Mouse (Mus musculus): ENCODE measurements around the gene Fkbp4. TPM values are rescaled to one million over a fixed set of nuclear protein-coding genes. Genes with fewer than 3 reads are reported as not detected.
"Not testable (repeated sequence)": the region's sequence is repeated elsewhere in the genome, so short reads cannot be mapped to it uniquely, and the experiment has no call there.

The Fkbp4 gene
- polyA plus RNA-seq, 1 experiment = 185 TPM

DNA sequence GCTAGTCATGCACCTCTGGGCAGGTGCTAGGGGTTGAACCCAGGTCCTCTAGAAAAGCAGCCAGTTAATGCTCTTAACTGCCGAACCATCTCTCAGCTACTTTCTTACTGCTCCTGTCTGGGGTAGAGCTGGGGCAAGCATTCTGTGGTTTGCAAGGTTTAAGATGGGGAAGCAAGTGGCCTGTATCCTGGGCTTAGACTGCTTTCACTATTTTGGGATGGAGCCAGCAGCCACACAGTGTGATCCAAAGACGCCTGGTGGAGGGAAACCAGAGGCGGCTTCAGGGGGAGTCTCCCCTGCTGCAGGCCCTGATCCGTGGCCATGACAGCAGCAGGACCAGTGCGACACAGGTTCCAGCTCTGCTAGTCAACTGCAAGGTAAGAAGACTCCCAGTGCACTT lies 33.8 kb downstream of the Fkbp4 start:
- no peak overlapping the region for H3K4me3 ChIP-seq (replicated peaks)
- peaks cover 28% of the 10 kb centered on the region for H3K36me3 ChIP-seq (replicated peaks; ENCODE audit: low read length)
- no peak for TF ChIP-seq FLI1 (IDR thresholded peaks at IDR 0.05; ENCODE audit: low read length)
- TF ChIP-seq GATA1 (IDR thresholded peaks at IDR 0.05; ENCODE audit: borderline replicate concordance, low read length) = no peak
- no peaks in the 10 kb centered on the region for H3K9me3 ChIP-seq
- H3K4me1 ChIP-seq = no peaks in the 10 kb centered on the region; the same call in 1 of the 2 replicates
- peaks cover 14% of the 10 kb centered on the region for H3K27me3 ChIP-seq (replicated peaks)

DNA sequence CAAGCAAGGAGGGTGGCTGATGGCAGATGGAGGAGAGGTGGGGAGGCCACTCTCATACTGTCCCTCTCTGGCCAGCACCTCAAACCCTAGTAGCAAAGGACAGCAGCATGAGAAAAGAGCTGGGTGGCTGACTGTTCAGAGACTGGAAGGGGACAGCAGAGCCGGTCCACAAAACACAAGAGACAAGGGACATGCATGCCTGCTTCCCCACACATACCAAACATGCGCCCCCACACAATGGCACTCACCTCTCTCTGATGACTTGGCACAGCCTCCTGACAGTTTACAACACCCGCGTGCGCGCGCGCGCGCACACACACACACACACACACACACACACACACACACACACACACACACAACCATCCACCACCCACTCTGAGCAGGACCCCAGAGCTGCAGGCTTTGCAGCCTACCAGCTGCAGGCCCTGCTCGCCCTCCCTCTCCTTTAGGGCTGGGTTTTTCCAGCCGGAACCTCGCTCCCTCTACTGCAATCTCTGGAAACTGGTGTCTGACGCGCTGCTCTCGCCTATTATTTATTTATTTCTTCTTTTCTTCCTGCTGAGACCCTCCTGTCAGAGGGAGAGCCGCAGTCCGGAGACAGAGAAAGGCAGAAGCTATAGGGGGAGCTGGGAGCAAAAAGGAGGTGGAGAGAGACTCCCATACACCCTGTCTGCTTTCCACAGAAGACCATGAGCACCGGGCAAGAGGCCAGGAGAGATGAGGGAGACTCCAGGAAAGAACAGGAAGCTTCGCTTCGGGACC lies 38.9 kb downstream of the Fkbp4 start:
- no peaks in the 10 kb centered on the region for H3K36me3 ChIP-seq (replicated peaks; ENCODE audit: low read length)
- no peaks in the 10 kb centered on the region for H3K9me3 ChIP-seq
- no peak overlapping the region for H3K4me3 ChIP-seq (replicated peaks)
- no peak for TF ChIP-seq GATA1 (IDR thresholded peaks at IDR 0.05; ENCODE audit: borderline replicate concordance, low read length)
- no peak for TF ChIP-seq FLI1 (IDR thresholded peaks at IDR 0.05; ENCODE audit: low read length)
- H3K27me3 ChIP-seq (replicated peaks) = peaks cover 34% of the 10 kb centered on the region
- no peaks in the 10 kb centered on the region for H3K4me1 ChIP-seq

DNA sequence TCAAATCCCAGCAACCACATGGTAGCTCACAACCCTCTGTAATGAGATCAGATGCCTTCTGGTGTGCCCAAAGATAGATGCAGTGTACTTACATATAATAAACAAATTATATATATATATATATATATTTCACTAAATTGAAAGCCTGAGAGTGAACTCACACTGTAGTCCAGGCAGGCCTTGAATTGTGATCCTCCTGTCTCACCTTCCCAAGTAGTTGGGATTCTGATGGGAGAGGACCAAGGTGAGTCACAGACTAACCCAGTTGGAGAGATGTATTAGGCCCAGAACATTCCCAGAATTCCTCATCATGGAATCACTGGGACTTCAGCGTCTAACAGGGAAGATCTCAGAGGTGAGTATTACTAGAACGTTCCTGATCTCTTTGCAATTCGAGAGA lies 39.5 kb downstream of the Fkbp4 start, which contains the start of gene Nrip2:
Gene Nrip2 (plus strand): TSS at position 301 of the 400 bp plus-strand sequence.
- Histone ChIP-seq H3K27me3 (replicated peaks) (peaks cover 38% of the 10 kb centered on the region), H3K4me1 (no peaks in the 10 kb centered on the region), H3K36me3 (replicated peaks; ENCODE audit: low read length) (no peaks in the 10 kb centered on the region), H3K9me3 (no peaks in the 10 kb centered on the region), H3K4me3 (replicated peaks) (no peak within 1 kb of the TSS)
- TF ChIP-seq FLI1 (IDR thresholded peaks at IDR 0.05; ENCODE audit: low read length) (no peak), GATA1 (IDR thresholded peaks at IDR 0.05; ENCODE audit: borderline replicate concordance, low read length) (no peak)

DNA sequence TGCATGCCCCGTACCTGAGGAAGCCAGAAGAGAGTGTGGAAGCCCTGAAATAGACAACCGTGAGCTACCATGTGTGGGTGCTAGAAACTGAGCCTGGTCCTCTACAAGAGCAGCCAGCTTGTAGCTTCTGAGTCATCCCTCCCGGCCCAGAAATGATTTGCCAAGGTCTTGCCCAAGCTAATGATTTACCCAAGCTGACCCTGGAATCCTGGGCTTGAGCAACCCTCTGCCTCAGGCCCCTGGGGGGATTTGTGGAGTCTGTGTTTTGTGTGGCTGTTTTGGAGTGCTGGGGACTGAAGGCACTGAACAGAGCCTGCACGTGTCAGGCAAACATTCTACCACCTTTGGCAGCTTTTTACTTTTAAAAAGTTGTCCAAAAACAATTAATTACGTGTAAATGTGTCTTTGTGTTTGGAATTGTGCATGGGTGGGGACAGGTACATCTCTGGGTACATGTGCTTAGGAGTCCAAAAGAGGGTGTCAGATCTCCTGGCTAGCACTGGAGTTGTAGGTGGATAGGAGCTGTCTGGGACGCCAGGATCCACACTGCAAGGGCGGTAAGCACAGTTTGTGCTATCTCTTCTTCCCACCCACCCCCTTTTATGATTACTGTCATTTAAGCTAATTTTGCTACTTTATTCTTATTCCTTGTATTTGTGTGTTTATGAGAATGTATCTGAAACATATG lies 40.8 kb downstream of the Fkbp4 start:
- no peaks in the 10 kb centered on the region for H3K9me3 ChIP-seq
- no peak overlapping the region for H3K4me3 ChIP-seq (replicated peaks)
- peaks cover 42% of the 10 kb centered on the region for H3K27me3 ChIP-seq (replicated peaks)
- H3K36me3 ChIP-seq (replicated peaks; ENCODE audit: low read length) = no peaks in the 10 kb centered on the region
- TF ChIP-seq GATA1 (IDR thresholded peaks at IDR 0.05; ENCODE audit: borderline replicate concordance, low read length) (no peak), FLI1 (IDR thresholded peaks at IDR 0.05; ENCODE audit: low read length) (no peak)
- H3K4me1 ChIP-seq = no peaks in the 10 kb centered on the region

DNA sequence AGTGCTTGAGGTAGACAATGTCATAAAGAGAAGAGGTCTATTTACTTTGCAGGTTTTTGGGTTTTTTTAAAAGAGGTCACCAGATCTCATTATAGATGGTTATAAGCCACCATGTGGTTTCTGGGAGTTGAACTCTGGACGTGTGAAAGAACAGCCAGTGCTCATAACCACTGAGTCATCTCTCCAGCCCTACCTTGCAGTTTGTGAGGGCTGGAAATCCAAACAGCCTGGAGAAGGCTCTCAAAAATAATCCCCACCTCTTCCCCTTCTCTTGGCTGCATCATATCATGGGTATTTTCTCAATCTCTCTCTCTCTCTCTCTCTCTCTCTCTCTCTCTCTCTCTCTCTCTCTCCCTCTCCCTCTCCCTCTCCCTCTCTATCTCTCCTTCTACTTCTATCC lies 47.8 kb downstream of the Fkbp4 start:
- Histone ChIP-seq H3K9me3 (no peaks in the 10 kb centered on the region), H3K27me3 (replicated peaks) (peaks cover 28% of the 10 kb centered on the region), H3K4me3 (replicated peaks) (no peak overlapping the region), H3K36me3 (replicated peaks; ENCODE audit: low read length) (no peaks in the 10 kb centered on the region), H3K4me1 (no peaks in the 10 kb centered on the region)
- no peak for TF ChIP-seq GATA1 (IDR thresholded peaks at IDR 0.05; ENCODE audit: borderline replicate concordance, low read length)
- TF ChIP-seq FLI1 (IDR thresholded peaks at IDR 0.05; ENCODE audit: low read length) = no peak

DNA sequence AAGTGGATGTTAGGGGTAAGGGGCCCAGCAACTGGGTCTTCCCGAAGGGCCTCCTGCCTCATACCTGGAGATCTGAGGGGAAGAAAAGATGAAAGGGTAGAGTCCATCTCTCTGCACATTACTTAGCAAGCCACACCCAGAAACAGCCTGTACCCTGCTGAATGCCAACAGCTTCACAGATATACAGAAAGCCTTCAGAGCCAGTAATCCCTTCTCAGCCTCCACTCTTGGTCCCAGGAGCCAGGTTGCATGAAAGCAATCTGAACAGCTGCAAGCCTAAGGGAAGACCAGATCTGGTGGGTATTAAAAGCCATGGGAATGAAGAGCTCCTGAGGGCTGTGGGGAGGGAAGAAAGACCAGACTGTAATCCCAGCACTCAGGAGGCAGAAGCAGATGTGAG lies 49.3 kb downstream of the Fkbp4 start:
- Histone ChIP-seq H3K4me3 (replicated peaks) (no peak overlapping the region), H3K4me1 (no peaks in the 10 kb centered on the region), H3K36me3 (replicated peaks; ENCODE audit: low read length) (no peaks in the 10 kb centered on the region), H3K9me3 (no peaks in the 10 kb centered on the region), H3K27me3 (replicated peaks) (peaks cover 32% of the 10 kb centered on the region)
- TF ChIP-seq FLI1 (IDR thresholded peaks at IDR 0.05; ENCODE audit: low read length) = no peak
- TF ChIP-seq GATA1 (IDR thresholded peaks at IDR 0.05; ENCODE audit: borderline replicate concordance, low read length) = no peak

DNA sequence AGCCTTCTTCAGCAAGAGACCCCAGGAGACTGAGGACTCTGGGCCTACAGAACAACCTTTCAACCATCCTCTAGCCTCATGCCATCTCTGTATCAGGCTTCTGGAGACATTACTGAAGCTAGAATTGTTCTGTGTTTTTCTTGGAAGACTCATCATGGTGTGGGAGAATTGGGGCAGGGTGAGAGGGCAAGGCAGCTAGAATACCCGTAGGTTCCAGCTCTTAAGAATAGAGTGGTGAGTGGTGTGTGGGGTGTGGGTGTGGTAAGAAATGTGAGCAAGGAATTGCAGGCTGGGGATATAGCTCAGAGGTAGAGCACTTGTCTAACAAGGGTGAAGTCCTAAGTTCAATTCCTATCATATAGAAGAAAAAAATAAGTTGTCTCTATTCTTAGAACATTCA lies 53.5 kb downstream of the Fkbp4 start:
- H3K4me3 ChIP-seq (replicated peaks) = no peak overlapping the region
- H3K36me3 ChIP-seq (replicated peaks; ENCODE audit: low read length) = no peaks in the 10 kb centered on the region
- no peak for TF ChIP-seq FLI1 (IDR thresholded peaks at IDR 0.05; ENCODE audit: low read length)
- TF ChIP-seq GATA1 (IDR thresholded peaks at IDR 0.05; ENCODE audit: borderline replicate concordance, low read length) = no peak

DNA sequence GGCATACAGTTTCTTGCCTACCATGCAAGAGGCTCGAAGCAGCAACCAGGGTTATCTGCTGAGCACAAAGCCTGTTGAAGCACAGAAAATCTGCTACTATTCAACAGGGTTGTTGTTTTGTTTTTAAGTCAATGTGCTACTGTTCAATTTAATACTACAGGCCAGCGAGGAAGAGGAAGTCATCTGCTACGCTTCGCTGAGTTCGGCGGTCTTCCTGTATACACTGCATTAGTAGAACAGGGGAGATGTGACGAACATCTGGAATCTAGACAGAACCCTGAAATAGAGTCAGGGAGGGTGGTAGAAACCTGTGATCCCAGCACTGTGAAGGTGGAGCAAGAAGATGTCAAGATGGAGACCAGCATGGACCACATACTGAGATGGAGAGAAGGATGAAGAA lies 54.7 kb downstream of the Fkbp4 start:
- Histone ChIP-seq H3K27me3 (replicated peaks) (peaks cover 42% of the 10 kb centered on the region), H3K36me3 (replicated peaks; ENCODE audit: low read length) (no peaks in the 10 kb centered on the region), H3K4me3 (replicated peaks) (no peak overlapping the region), H3K4me1 (peaks cover 14% of the 10 kb centered on the region), H3K9me3 (no peaks in the 10 kb centered on the region)
- no peak for TF ChIP-seq FLI1 (IDR thresholded peaks at IDR 0.05; ENCODE audit: low read length)
- TF ChIP-seq GATA1 (IDR thresholded peaks at IDR 0.05; ENCODE audit: borderline replicate concordance, low read length) = no peak

More for the DNA sequence above, 53.5 kb downstream of the Fkbp4 start:
- Histone ChIP-seq H3K27me3 (replicated peaks) (peaks cover 44% of the 10 kb centered on the region), H3K9me3 (no peaks in the 10 kb centered on the region), H3K4me1 (peaks cover 7% of the 10 kb centered on the region)

DNA sequence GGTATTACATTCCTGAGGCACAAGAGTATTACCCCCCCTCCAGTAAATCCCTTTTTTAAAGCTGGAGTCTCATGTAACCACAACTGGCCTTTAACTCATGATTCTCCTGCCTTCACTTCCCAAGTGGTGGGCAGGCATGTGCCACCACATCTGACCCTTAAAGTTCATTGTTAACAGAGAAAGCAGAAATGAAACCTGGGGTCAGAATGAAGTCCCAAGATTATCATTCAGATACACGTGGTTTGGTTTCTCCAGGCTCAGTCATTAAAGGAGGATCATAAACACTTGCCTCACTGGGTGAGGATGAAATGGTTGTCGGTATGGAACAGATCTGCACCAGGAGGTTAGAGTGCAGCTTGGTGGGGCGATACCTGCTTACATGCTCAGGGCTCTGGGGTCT lies 57.2 kb downstream of the Fkbp4 start:
- H3K36me3 ChIP-seq (replicated peaks; ENCODE audit: low read length) = peaks cover 6% of the 10 kb centered on the region
- TF ChIP-seq FLI1 (IDR thresholded peaks at IDR 0.05; ENCODE audit: low read length) (no peak), GATA1 (IDR thresholded peaks at IDR 0.05; ENCODE audit: borderline replicate concordance, low read length) (no peak)

DNA sequence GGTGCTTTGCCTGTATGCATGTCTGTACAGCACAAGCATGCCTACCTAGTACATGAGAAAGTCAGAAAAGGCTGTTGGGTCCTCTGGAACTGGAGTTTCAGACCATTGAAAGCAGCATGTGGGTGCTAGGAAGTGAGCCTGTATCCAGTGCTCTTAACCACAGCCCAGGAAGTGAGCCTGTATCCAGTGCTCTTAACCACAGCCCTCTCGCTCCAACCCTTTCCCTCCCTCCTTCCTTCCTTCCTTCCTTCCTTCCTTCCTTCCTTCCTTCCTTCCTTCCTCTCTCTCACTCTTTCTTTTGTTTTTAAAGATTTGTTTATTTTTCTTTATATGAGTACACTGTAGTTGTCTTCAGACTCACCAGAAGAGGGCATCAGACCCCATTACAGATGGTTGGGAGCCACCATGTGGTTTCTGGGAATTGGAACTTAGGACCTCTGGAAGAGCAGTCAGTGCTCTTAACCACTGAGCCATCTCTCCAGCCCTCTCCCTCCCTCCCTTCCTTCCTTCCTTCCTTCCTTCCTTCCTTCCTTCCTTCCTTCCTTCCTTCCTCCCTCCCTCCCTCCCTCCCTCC lies 57.8 kb downstream of the Fkbp4 start:
- Histone ChIP-seq H3K27me3 (replicated peaks) (peaks cover 32% of the 10 kb centered on the region), H3K4me1 (peaks cover 14% of the 10 kb centered on the region)
- not testable (repeated sequence) for H3K4me3 ChIP-seq (replicated peaks)

More for the DNA sequence above, 57.2 kb downstream of the Fkbp4 start:
- H3K4me3 ChIP-seq (replicated peaks) = no peak overlapping the region
- peaks cover 36% of the 10 kb centered on the region for H3K27me3 ChIP-seq (replicated peaks)
- peaks cover 14% of the 10 kb centered on the region for H3K4me1 ChIP-seq
- H3K9me3 ChIP-seq = no peaks in the 10 kb centered on the region

More for the DNA sequence above, 57.8 kb downstream of the Fkbp4 start:
- H3K36me3 ChIP-seq (replicated peaks; ENCODE audit: low read length); H3K9me3 ChIP-seq: not testable (repeated sequence)

Other genes with a start within 250 kb of the Fkbp4 start
- 0.16 TPM in 1 of 2 replicates, not detected in the other for gene Tead4, start 137.9 kb downstream of the Fkbp4 start, polyA plus RNA-seq (2012; ENCODE audit: insufficient read depth, low replicate concordance)
- 2.8 TPM in 1 of 2 replicates, not detected in the other for gene Tulp3, start 82.8 kb downstream of the Fkbp4 start, polyA plus RNA-seq (2012; ENCODE audit: insufficient read depth, low replicate concordance)
- gene Rhno1, start 75.8 kb downstream of the Fkbp4 start, polyA plus RNA-seq (2012; ENCODE audit: insufficient read depth, low replicate concordance) = 24.9 and 30.5 TPM in 2 replicates
- gene Foxm1, start 75.7 kb downstream of the Fkbp4 start, polyA plus RNA-seq (2012; ENCODE audit: insufficient read depth, low replicate concordance) = 14.7 and 19.2 TPM in 2 replicates
- 0.18 TPM in 1 of 2 replicates, not detected in the other for gene Tex52, start 63.2 kb downstream of the Fkbp4 start, polyA plus RNA-seq (2012; ENCODE audit: insufficient read depth, low replicate concordance)
- gene Gm44596, start 63.2 kb downstream of the Fkbp4 start, polyA plus RNA-seq (2012; ENCODE audit: insufficient read depth, low replicate concordance) = not detected in 2 replicates
- not detected in 2 replicates for gene Nrip2, start 39.4 kb downstream of the Fkbp4 start, polyA plus RNA-seq (2012; ENCODE audit: insufficient read depth, low replicate concordance)
- gene Itfg2, start 13.7 kb downstream of the Fkbp4 start, polyA plus RNA-seq (2012; ENCODE audit: insufficient read depth, low replicate concordance) = 10.0 and 20.3 TPM in 2 replicates
- not detected in 2 replicates for gene Pzp, start 88.0 kb upstream of the Fkbp4 start, polyA plus RNA-seq (2012; ENCODE audit: insufficient read depth, low replicate concordance)
- gene A2ml1, start 142.9 kb upstream of the Fkbp4 start, polyA plus RNA-seq (2012; ENCODE audit: insufficient read depth, low replicate concordance) = not detected in 2 replicates
- not detected in 2 replicates for gene Klrb1a, start 184.9 kb upstream of the Fkbp4 start, polyA plus RNA-seq (2012; ENCODE audit: insufficient read depth, low replicate concordance)
- gene Clec2h, start 223.7 kb upstream of the Fkbp4 start, polyA plus RNA-seq (2012; ENCODE audit: insufficient read depth, low replicate concordance) = not detected in 2 replicates